Mouse (Mus musculus) E14TG2a.4 (cell line): ENCODE results near the gene Serpinh1.

Experiments used
- CTCF ChIP-seq: conservative IDR thresholded peaks from 2 replicates; pipeline ENCODE4 v1.5.1; 2014; ENCODE audit warnings: low read length
- NANOG ChIP-seq: IDR thresholded peaks from 2 replicates; pipeline ENCODE4 v1.6.1; 2014; ENCODE audit warnings: borderline replicate concordance, low read length, mixed read lengths

GRCm38 (mm10) chr7:99316207-99316606 is 36.8 kb downstream of the Serpinh1 start:
- TF ChIP-seq CTCF (no peak), NANOG (no peak)
